Mouse (Mus musculus) kidney, embryonic 14.5 days (tissue): ENCODE data around the gene Ccdc86. TPM values are rescaled to one million over a fixed set of nuclear protein-coding genes. Genes with fewer than 3 reads are reported as not detected.

Source experiments
- ATAC-seq: fragments of 200-750 bp; cut with Nextera tagmentation; 2 replicates; pipeline ENCODE4 v1.8.0; 2017; ENCODE audit warnings: moderate number of reproducible peaks, mild to moderate bottlenecking, moderate TSS enrichment, moderate library complexity; ENCODE audit not compliant: low FRiP score, low TSS enrichment
- H3K27ac ChIP-seq: fragments of 300-500 bp; sonication (generic); 2 replicates; pipeline ENCODE4 v1.5.1; 2014; ENCODE audit warnings: low read depth, mild to moderate bottlenecking, low read length, moderate library complexity, mixed read lengths
- H3K27me3 ChIP-seq: fragments of 300-500 bp; sonication (generic); 2 replicates; pipeline ENCODE4 v1.6.1; 2014; ENCODE audit warnings: mild to moderate bottlenecking, low read length; ENCODE audit not compliant: control insufficient read depth, insufficient read depth
- H3K36me3 ChIP-seq: fragments of 300-500 bp; sonication (generic); 2 replicates; pipeline ENCODE4 v1.6.1; 2014; ENCODE audit warnings: low read length, mixed read lengths; ENCODE audit not compliant: control insufficient read depth, insufficient read depth
- H3K4me1 ChIP-seq: fragments of 300-500 bp; sonication (generic); 2 replicates; pipeline ENCODE4 v1.6.1; 2014; ENCODE audit warnings: low read length, mixed read lengths; ENCODE audit not compliant: control insufficient read depth, insufficient read depth
- H3K4me2 ChIP-seq: fragments of 300-500 bp; sonication (generic); replicated peaks from 2 replicates; pipeline ENCODE4 v1.6.1; 2014; ENCODE audit warnings: low read depth, mild to moderate bottlenecking, low read length
- H3K4me3 ChIP-seq: fragments of 300-500 bp; sonication (generic); 2 replicates; pipeline ENCODE4 v1.5.1; 2014; ENCODE audit warnings: mild to moderate bottlenecking, low read length
- H3K9ac ChIP-seq: fragments of 300-500 bp; sonication (generic); 2 replicates; pipeline ENCODE4 v1.6.1; 2014; ENCODE audit warnings: low read depth, mild to moderate bottlenecking, low read length, moderate library complexity
- H3K9me3 ChIP-seq: fragments of 300-500 bp; sonication (generic); 2 replicates; pipeline ENCODE4 v1.6.1; 2016; ENCODE audit warnings: low read length; ENCODE audit not compliant: control insufficient read depth
- WGBS: fragments of 180-500 bp; shearing (Covaris S2); extraction: QIAGEN DNeasy Blood & Tissue Kit; methylation state at CpG from one replicate; pipeline ENCODE4 v1.1.7; 2014; 5-methylcytosine and 5-hydroxymethylcytosine counted together
- polyA plus RNA-seq: library from polyadenylated mRNA; unstranded; fragments of >200 nt; fragmentation: Nextera tagmentation; extraction: Ambion mirVana; gene quantifications from 2 replicates; pipeline ENCODE4 v1.2.1, GENCODE M21; 2014

Ccdc86 gene
- polyA plus RNA-seq = 26.0 and 32.7 TPM in 2 replicates

DNA sequence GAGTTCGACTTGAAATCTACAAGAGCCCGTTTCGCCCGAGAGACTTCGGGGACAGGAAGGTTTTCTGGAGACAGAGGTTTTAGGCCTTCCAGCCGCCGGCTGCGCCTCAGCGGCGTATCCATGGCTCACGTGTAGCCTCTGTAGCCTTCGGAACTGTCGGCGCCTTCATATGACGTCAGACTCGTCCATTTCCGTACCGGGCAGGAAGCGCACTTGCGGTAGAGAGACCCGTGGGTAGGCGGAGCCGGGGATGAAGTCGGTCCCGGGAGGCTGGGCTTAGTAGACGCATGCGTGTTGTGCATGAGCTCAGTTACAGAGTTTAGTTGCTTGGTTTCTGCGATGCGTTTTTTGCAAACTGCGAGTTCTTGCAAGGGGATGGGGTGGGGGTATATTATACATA lies at the start of gene Ccdc86:
Gene Ccdc86, minus strand, starts transcription at position 155 of the 400 bp plus-strand sequence.
- Histone ChIP-seq H3K27ac (0 out of 2 replicates have a peak within 1 kb of the TSS, but pooled peaks have one; percentile 12), H3K27me3 (no peaks in the 10 kb centered on the region), H3K9me3 (no peaks in the 10 kb centered on the region), H3K36me3 (peaks cover 14% of the 10 kb centered on the region), H3K4me1 (peaks cover 25% of the 10 kb centered on the region), H3K4me2 (peak within 1 kb of the TSS; percentile 99), H3K9ac (peak within 1 kb of the TSS; percentile 88), H3K4me3 (peak within 1 kb of the TSS; percentile 86)
- peak; percentile 97 for ATAC-seq
- WGBS = under 1% methylated on average over 30 of the region's 30 CpGs

DNA sequence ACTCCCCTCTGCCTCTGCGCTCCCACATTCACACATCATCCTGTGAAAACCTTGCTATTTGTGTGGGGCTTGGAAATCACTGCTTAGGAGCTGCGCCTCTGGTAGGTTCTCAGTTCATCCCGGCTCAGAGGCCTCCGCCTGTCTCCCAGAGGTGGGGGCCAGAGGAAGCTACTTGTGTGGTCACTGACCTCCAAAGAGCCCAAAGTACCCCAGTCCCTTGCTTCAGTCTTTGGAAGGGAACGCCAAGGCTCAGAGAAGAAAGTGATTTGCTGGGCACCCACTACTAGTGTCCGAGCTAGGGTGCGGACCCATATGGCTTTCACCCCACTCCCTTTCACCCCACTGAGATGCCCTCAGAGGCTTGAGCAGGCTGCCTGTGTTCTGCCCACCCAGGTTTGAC lies 44.1 kb upstream of the Ccdc86 start, which contains the start of gene Ms4a15:
Gene Ms4a15, minus strand, starts transcription at position 101 of the 400 bp plus-strand sequence.
- Histone ChIP-seq H3K4me3 (no peak within 1 kb of the TSS), H3K36me3 (no peaks in the 10 kb centered on the region), H3K4me1 (no peaks in the 10 kb centered on the region), H3K4me2 (no peak within 1 kb of the TSS), H3K27ac (no peak within 1 kb of the TSS), H3K9ac (no peak within 1 kb of the TSS), H3K9me3 (no peaks in the 10 kb centered on the region), H3K27me3 (no peaks in the 10 kb centered on the region)
- 88% methylated on average over 7 of the region's 7 CpGs for WGBS
- no peak for ATAC-seq

DNA sequence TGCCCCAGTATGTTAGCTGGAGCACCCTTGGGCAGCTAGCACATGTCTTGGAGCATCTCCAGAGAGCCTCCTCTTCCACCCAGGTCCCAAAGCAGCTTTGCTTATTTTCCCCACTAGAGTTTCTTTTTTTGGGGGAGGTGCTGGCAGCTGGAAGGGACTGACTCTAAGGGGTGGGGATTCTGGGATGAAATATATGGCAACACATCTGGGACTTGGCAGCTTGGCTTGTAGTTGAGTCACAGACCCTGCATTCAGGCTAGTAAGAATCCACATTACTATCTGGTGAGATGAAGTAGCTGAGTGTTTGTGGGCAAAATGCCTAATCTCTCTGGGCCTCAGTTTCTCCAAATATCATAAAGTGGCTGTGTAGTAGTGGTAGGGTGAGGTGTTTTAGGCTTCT lies 42.8 kb upstream of the Ccdc86 start:
- no peaks in the 10 kb centered on the region for H3K4me1 ChIP-seq
- no peak overlapping the region for H3K4me3 ChIP-seq
- H3K27ac ChIP-seq = no peak overlapping the region
- ATAC-seq = no peak
- H3K36me3 ChIP-seq = no peaks in the 10 kb centered on the region
- H3K9ac ChIP-seq = no peak overlapping the region
- no peak overlapping the region for H3K4me2 ChIP-seq
- H3K9me3 ChIP-seq = no peaks in the 10 kb centered on the region
- no peaks in the 10 kb centered on the region for H3K27me3 ChIP-seq

DNA sequence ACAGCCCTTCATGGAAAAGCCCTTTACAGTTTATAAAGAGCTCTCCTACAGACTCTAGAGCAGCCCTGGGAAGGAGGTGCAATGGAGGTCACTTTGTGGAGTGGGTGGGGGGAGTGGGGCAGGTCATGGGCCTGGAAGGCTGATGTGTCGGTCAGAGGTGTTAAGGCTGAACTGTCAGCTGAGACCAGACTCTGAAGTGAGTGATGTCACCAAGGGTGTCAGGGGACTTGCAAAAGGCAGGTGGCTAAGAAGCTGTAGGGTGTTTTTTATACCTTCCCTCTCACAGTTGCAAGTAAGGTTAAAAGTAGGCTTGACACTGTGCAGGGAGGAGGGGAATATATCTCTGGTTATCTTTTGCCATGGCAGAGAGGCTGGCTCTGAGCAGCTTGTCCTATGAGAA lies 41.7 kb upstream of the Ccdc86 start:
- Histone ChIP-seq H3K27me3 (no peaks in the 10 kb centered on the region), H3K9me3 (no peaks in the 10 kb centered on the region), H3K4me1 (no peaks in the 10 kb centered on the region), H3K4me2 (no peak overlapping the region), H3K4me3 (no peak overlapping the region), H3K27ac (no peak overlapping the region), H3K36me3 (no peaks in the 10 kb centered on the region), H3K9ac (no peak overlapping the region)
- no peak for ATAC-seq
- 23% methylated on average over 1 of the region's 1 CpGs for WGBS

DNA sequence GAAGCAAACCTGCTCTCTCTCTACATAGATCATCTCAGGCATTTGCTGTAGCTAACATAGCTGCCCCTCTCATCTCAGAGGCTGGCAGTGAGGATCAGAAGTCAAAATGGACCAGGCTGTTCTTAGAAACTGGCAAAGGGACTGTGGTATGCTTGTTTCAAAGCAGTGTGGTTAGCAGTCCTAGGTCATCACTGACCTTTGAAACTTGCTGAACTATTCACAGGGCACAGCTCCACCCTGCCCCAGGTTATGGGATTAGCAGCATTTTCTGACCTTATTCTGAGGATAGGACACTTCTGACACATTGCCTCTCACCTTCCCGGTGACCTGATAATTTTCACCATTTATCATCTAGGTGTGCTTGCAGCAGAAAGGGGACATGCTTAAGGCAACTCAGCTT lies 39.5 kb upstream of the Ccdc86 start:
- no peak overlapping the region for H3K4me2 ChIP-seq
- H3K9me3 ChIP-seq = no peaks in the 10 kb centered on the region
- H3K36me3 ChIP-seq = no peaks in the 10 kb centered on the region
- no peak overlapping the region for H3K9ac ChIP-seq
- WGBS = 80% methylated on average over 1 of the region's 1 CpGs
- no peak overlapping the region for H3K27ac ChIP-seq
- H3K4me1 ChIP-seq = no peaks in the 10 kb centered on the region
- H3K27me3 ChIP-seq = no peaks in the 10 kb centered on the region
- H3K4me3 ChIP-seq = no peak overlapping the region
- ATAC-seq = no peak

DNA sequence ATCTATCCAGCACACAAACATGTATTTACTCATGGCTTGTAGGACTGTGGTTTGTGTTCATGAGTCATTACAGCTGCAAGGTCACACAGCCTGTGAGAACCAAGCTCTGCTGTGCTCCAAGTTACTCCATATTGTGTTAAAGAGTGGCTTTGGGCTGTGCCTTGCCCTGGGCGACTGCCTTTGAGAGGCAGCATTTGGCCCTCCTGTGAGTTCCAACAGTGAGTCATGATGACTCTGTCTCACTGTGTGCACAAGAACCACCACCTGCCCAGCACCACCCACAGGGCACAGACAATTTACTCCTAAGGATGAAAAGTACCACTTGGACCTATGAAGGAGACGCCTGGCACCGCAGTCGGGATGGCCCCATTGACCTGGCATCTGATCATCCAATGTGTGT lies 36.8 kb upstream of the Ccdc86 start:
- Histone ChIP-seq H3K4me2 (no peak overlapping the region), H3K27me3 (no peaks in the 10 kb centered on the region), H3K36me3 (no peaks in the 10 kb centered on the region), H3K4me3 (no peak overlapping the region), H3K9ac (no peak overlapping the region), H3K4me1 (no peaks in the 10 kb centered on the region), H3K9me3 (no peaks in the 10 kb centered on the region), H3K27ac (no peak overlapping the region)
- ATAC-seq = no peak
- 86% methylated on average over 4 of the region's 4 CpGs for WGBS

DNA sequence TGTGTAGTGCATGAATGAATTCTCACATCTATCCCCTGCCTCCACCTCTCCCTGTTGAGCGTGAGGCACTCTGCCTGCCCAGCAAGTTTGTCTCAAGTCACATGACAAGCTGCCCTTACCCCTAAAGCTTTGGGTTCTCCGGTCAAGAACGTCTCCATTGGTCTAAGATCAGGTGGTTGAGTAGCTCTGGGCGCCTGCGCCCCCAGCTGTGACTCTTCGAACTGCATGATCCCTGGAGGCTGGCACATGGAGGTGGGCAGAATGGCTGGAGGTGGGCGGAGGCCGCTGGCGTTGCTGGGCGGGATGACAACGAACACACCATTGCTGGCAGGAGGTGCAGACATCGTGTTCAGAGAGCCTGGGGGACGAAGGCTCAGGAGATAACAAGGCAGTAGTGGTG lies 35.5 kb upstream of the Ccdc86 start:
- Histone ChIP-seq H3K9ac (no peak overlapping the region), H3K4me1 (no peaks in the 10 kb centered on the region), H3K4me2 (no peak overlapping the region), H3K27ac (no peak overlapping the region), H3K9me3 (no peaks in the 10 kb centered on the region), H3K4me3 (no peak overlapping the region), H3K36me3 (no peaks in the 10 kb centered on the region), H3K27me3 (no peaks in the 10 kb centered on the region)
- WGBS = 71% methylated on average over 13 of the region's 13 CpGs
- no peak for ATAC-seq

DNA sequence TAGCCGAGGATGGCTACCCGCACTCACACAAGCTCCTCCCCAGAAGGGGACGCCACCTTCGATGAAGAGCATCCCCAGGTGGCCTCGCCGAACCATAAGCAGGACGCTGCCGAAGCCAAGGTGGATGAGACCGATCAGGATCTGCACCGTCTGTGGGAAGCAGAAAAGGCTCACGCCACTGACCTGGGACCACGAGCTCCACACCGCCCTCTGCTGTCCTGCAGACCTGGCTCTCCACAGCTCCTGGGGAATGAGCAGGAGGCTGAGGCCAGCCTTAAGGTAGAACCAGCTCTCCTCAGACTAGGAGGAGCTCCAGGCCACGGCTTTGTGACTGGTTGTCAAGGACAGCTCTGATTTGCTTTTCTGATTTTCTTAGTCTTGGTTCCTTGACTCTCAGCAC lies 34.1 kb upstream of the Ccdc86 start:
- 24% methylated on average over 14 of the region's 14 CpGs for WGBS
- ATAC-seq = no peak
- Histone ChIP-seq H3K4me1 (no peaks in the 10 kb centered on the region), H3K4me2 (no peak overlapping the region; the same call in 1 of the 2 replicates), H3K9me3 (no peaks in the 10 kb centered on the region), H3K9ac (peak overlapping the region; percentile 31; the same call in 1 of the 2 replicates), H3K36me3 (no peaks in the 10 kb centered on the region), H3K27ac (no peak overlapping the region), H3K4me3 (no peak overlapping the region), H3K27me3 (no peaks in the 10 kb centered on the region)

DNA sequence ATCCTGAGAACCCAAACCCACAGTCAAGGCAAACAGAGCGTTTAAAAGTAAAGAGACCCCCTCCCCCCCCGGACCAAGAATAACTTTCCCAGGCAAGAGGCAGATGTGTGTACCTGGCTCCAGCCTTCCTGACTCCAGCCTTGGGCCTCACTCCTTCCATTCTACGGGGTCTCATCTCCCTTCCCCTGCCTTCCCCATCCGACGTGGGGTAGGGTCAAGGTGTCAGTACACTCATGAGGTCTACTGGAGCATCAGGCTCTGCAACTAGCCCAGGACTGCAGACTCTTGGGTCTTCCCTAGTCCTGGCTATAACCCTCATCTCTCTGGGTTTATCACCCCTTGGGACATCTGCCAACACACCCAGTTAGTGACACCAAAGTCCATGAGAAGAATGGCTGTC lies 31.1 kb upstream of the Ccdc86 start:
- Histone ChIP-seq H3K27ac (no peak overlapping the region), H3K4me3 (no peak overlapping the region), H3K4me2 (no peak overlapping the region), H3K9ac (no peak overlapping the region), H3K36me3 (no peaks in the 10 kb centered on the region), H3K9me3 (no peaks in the 10 kb centered on the region), H3K27me3 (no peaks in the 10 kb centered on the region), H3K4me1 (no peaks in the 10 kb centered on the region)
- 85% methylated on average over 5 of the region's 5 CpGs for WGBS
- no peak for ATAC-seq
